Mouse (Mus musculus): ENCODE measurements around the gene Ak8.

DNA sequence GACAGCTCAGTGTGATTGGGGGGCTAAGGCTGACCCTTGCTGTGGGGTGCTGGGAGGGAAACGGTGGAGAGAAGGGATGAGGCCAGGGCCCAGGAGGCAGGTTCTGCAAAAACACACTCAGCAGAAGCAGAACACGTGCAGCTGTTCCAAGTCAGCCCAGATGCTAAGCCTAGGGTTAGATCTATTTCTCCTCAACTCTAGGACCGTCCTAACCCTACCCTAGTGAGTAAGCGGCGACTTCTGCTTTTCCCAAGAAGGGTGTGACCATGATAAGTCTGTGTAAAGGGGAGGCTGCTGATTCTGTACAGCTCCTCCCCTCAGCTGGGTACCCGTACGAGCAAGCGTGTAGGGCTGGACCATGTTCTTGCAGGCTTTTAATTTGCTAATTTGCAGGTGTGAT is 96.3 kb downstream of the Ak8 start:
- TF ChIP-seq CTCF (IDR thresholded peaks at IDR 0.05; ENCODE audit: control insufficient read depth, insufficient read depth, low read length) (no peak), POLR2A (IDR thresholded peaks at IDR 0.05; ENCODE audit: borderline replicate concordance, control insufficient read depth, low read depth, low read length) (no peak)

Measured in bone marrow, adult 2 months (tissue).